Mouse (Mus musculus): ENCODE results near the gene Sbk3.
A peak's percentile ranks its signal among the peaks of the same experiment; 100 is the strongest.
"Not testable (repeated sequence)": the region's sequence is repeated elsewhere in the genome, so short reads cannot be mapped to it uniquely, and the experiment has no call there.

Gene Sbk3

DNA sequence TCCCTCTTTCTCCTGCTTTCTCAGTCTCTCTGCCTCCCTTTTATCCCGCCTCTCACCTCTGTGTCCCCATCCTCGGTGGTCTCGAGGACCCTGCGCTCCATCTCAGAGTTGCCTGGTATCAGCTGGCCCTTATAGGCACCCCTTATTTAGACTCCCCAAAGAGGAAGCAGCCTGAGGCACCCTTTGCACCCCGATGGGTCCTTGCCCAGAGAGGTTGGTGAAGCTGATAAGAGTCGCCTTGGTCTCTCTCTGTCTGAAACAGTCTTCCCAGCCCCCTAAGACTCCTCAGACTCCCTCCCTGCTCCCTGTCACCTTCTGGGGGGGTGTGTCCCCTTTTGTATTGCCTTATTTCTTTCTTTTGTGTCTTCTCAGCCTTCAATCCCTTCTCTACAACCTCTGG is at the start of gene Sbk3:
Gene Sbk3 (minus strand): TSS at position 101 of the 400 bp plus-strand sequence.
- DNase-seq (ENCODE audit: low spot score in 2 of 2), result no peak

- DNase-seq (ENCODE audit: low spot score in 2 of 2), result no peak
These were observed 49.7 kb upstream of the Sbk3 start for GRCm38 (mm10) chr7:5020685-5021084.

- DNase-seq (ENCODE audit: low spot score in 2 of 2), result peak; percentile 99 to 100
These were observed 49.2 kb upstream of the Sbk3 start, which contains the start of the genes Zfp865 and Ccdc106 for GRCm38 (mm10) chr7:5020000-5020681. Gene Zfp865, plus strand, starts transcription at chr7:5020376. Gene Ccdc106, plus strand, starts transcription at chr7:5020553.

GRCm38 (mm10) chr7:5019576-5019975 is 48.6 kb upstream of the Sbk3 start:
- peak in 1 of 2 experiments; percentile 35 for DNase-seq (ENCODE audit: low spot score in 2 of 2)

- DNase-seq (ENCODE audit: low spot score in 2 of 2), result no peak
These were observed 47.0 kb upstream of the Sbk3 start for GRCm38 (mm10) chr7:5017931-5018330.

DNA sequence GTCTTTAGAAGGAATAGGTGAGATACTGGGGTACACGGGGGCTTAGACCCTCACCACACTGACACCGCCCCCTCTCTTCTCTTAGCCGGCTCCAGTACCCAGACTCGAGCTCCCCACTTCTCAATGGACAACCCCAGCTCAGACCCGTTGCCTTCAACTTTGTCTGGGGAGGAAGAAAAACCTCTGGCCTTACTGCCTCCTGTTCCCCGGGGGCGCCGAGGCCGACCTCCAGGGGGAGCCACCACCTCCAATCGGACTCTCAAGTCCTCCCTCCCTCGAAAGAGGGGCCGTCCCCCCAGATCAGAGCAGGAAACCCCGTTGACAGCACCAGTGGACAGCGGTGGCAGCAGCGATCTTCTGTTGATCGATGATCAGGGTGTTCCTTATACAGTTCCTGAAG is 46.4 kb upstream of the Sbk3 start:
- peak; percentile 38 to 46 for DNase-seq (ENCODE audit: low spot score in 2 of 2)

DNA sequence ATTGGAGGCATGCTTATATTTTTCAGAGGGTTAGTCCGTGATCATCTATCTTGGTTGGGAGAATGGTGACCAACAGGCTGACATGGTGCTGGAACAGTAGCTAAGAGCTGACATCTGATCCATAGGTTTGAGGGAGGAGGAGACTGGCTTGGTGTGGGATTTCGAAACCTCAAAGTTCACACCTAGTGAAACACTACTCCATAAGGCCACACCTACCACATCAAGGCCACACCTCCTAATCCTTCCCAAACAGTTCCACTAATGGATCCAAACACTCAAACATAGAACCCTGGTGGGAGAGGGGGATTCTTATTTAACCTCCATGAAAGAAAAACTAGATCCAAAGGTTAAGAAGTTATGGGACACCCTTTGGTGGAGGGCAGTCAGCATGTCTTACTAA is 46.0 kb upstream of the Sbk3 start:
- no peak for DNase-seq (ENCODE audit: low spot score in 2 of 2)

DNA sequence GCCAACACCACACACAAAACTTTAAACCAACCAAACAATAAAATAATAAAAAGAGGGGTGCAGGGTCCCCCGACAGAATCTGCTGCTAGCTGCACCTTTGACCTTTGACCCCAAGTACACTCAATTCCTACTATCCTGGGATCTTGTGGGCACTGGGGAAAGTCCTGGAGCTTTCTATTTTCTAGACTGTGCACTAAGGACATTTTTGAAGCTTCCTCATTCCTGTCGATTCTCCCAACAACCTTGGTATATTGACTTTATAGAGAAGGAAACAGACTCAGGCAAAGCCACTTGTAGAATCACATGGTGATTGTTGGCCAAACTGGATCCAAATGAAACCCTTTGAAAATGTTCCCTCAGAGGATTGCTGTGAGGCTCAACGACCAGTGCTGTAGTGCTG is 45.1 kb upstream of the Sbk3 start:
- no peak for DNase-seq (ENCODE audit: low spot score in 2 of 2)

DNA sequence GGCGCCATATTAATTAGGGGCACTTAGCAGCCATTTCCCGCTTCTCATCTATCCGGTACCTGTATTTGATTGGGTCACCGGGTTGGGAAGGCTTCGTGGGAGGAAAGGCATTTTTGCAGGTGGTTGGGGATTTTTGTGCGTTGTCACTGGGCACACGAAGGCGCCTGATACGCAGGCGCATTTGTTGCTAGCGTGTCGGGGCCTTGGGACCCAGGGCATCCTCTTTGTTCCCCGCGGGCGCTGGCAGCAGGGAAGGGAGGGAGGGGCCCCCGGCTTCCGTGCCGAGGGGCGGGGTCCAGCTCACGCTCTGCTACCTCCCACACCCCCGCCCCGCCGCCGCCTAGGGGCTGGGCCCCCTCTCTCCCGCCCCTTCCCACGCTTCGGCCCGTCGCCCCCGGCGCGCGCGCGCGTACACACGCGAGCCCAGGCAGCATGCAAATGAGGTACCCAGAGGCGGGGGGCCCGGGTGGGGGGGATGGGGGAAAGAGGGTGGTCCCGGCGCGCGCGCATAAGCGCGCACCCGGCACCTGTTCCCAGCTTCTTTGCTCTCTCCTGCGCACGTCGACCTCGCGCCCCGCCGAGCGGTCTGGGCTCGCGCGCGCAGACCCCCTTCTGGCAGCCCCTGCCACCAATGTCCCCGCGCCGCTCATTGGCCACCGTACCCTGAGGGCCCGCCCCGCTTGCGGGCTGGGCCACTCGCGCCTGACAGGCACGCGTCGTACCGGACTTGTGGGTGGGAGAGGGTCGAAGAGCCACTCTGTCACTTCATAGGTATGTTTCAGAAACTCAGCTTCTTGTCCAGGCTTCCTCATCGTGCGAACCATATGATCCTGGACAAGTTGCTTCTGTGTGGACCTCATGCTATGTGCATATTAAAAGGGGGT is 44.4 kb upstream of the Sbk3 start, which contains the start of gene Gm44973:
Gene Gm44973 (plus strand): TSS at position 379 of the 884 bp plus-strand sequence.
- DNase-seq (ENCODE audit: low spot score in 2 of 2), result peak; percentile 96 to 97

GRCm38 (mm10) chr7:5014251-5015117 is 43.5 kb upstream of the Sbk3 start, which contains the start of the genes Zfp524 and Fiz1:
Gene Zfp524, plus strand, starts transcription at chr7:5014415.
Gene Fiz1, minus strand, starts transcription at chr7:5014697.
- DNase-seq (ENCODE audit: low spot score in 2 of 2), result peak; percentile 97

- DNase-seq (ENCODE audit: low spot score in 2 of 2), result no peak
These were observed 41.9 kb upstream of the Sbk3 start for GRCm38 (mm10) chr7:5012681-5013513.

DNA sequence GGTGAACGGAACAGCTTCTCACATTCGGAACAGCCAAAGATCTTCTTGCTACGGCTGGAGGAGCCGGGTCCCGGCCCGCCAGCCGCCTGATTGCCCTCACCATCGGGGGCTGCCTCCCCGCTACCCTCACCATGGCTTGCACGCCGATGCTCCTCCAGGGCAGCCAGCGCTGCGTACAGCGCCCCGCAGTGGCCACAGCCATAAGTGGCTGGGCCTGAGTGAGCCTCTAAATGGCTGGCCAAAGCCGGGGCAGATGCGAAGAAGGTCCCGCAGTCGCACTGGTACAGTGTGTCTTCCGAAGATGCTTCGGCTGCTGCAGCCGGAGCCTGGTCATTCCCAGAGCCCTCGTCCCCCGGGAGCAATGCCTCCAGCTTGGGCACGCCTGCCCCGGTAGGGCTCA is 37.3 kb upstream of the Sbk3 start:
- DNase-seq (ENCODE audit: low spot score in 2 of 2), result no peak

DNA sequence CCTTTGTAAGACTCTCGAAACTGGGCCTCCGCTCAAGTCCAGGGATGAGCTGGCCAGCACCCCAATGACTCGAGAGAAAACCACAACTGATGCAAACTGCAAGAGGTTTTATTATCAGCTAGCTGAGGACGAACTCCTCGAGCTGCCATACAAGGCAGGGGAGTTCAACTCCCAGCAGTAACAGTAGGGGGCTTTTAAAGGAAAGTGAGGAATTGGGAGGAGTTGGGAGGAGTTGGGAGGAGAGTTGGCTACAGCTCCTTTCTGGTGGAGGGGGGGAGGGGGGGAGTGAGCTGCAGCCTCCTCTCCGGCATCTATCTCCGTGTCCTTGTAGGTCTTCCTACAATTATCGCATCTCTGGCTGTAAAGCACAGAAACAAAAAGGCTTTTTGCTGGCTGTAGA is 31.9 kb upstream of the Sbk3 start:
- not testable (repeated sequence) for DNase-seq (ENCODE audit: low spot score in 2 of 2)

- no peak for DNase-seq (ENCODE audit: low spot score in 2 of 2)
These were observed 28.9 kb upstream of the Sbk3 start for GRCm38 (mm10) chr7:4999876-5000275.

DNA sequence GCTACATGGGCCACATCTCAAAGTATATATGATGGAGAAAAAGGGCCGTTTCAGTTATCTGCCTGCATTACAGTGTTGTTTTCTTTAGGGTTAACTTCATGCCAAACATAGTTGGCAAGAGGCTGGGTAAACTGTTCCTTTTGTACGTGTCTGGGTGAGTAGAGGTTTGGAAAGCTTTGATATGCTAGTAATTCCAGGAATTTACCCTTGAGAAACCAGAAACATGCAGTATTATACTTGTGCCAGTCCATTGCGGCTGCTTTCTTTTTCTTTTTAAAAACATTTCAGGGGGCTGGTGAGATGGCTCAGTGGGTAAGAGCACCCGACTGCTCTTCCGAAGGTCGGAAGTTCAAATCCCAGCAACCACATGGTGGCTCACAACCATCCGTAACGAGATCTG is 26.0 kb upstream of the Sbk3 start:
- DNase-seq (ENCODE audit: low spot score in 2 of 2), result no peak

DNA sequence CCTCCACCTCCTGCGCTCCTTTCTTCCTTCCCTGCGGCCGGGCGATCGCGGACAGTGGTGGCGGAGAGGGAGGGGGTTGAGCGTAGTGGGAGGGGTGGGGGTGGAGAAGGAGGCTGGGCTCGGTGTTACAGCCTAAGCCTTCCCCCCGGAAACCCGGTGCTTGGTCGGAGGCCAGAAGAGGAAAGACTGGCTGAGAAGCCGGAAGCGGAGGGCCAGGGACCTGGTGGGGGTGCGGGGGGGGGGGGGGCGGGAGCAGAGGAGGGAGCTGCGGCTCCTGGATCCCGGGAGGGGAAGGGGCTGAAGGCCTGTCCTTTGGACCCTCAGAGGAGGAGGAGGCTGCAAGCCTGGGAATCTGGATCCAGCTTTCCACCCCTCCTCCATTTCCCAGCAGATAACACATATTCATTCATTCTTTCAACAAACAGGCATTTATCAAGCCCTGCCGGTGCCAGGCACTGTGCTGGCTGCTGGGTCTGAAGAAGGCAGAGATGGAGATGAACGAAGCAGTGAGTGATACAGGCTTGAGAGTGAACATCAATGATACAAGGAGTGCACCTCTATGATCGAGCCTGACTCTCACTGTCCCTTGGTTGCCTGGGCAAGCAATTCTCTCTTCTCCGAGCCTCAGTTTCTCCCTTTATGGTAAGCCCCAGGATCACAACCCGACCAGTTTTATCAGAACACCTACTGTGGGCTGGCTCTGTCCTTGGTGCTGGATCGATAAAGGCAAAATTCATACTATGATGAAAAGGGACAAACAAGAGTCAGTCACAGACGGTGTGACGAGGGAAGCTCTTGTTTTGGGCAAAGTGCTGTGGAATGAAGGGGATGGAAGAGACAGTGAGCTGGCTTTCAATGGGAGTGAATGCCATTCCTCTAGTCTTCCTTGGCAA is 25.3 kb upstream of the Sbk3 start, which contains the start of gene Zfp579:
Gene Zfp579 (minus strand): TSS at position 156 of the 893 bp plus-strand sequence.
- peak; percentile 86 to 91 for DNase-seq (ENCODE audit: low spot score in 2 of 2)

- DNase-seq (ENCODE audit: low spot score in 2 of 2), result no peak
These were observed 24.5 kb upstream of the Sbk3 start for GRCm38 (mm10) chr7:4995268-4996002.

DNA sequence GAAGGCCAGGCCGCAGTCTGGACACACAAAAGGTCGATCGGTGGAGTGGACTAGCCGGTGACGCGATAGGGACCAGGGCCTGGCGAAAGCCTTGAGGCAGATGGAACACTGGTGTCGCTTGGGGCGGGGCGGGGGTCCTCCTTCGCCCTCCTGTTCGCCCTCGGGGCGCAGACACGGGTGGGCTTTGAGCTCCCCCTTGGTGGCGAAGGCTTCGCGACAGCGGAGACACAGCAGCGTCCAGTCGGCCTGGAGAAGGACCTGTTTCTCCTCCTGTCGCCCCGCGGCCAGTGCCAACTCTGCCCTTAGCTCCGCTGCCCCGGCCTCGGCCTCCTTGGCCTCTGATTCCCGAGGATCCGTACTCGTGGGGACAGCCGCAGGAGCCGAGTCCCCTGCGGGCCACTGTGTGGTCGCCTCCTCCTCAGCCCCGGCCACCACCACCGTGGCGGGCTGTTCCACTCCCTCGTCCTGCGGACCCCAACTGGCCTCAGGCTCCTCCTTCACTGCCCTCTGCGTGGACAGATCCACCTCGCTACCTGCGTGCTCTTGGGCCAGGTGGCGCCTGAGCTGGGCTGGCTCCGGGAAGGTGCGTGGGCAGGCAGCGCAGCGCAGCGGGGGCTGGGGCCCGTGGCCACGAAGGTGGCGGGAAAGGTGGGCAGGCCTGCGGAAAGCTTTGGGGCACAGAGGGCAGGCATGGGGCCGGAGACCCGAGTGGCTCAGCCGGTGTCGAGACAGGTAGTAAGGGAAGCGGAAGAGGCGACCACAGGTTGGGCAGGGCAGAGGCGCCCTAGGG is 23.2 kb upstream of the Sbk3 start:
- no peak for DNase-seq (ENCODE audit: low spot score in 2 of 2)
